Mouse (Mus musculus) heart, postnatal 4 days (tissue): ENCODE results near the gene Cd79b. TPM values are rescaled to one million over a fixed set of nuclear protein-coding genes. Genes with fewer than 3 reads are reported as not detected.
"Not testable (repeated sequence)": the region's sequence is repeated elsewhere in the genome, so short reads cannot be mapped to it uniquely, and the experiment has no call there.

Experiments used
- DNase-seq: peaks from one replicate; pipeline ENCODE4 v3.0.0; 2021
- total RNA-seq, 2 experiments: library from RNA; stranded (reverse); gene quantifications; 2 replicates each; pipeline ENCODE4 v1.2.3; 2021

The Cd79b gene
- total RNA-seq = 1 to 10 TPM; 1.2 to 2.1 TPM

DNA sequence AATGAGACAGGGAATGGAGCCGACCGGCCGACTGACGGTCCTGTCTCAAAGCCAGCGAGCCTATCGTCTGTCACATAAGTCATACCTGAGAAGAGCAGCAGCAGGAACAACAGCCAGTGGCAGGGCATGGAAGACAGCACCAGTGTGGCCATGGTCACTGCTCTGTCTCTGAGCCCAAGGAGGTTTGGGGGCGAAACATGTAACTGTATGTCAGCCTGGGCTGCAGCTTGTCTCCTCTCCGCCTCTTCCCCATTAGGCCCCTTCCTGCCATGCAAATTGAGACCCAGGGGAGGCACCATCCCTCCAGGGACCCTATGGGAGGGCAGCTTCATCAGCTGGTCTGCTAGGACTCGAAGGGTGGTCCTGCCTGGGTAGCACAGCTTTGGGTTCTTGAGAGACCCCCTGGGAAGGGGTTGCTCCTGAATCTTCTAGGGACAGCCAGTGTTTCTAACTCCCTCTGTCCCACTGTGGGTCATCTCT is at the start of gene Cd79b:
TSS of gene Cd79b (minus strand) at position 430 of the 480 bp plus-strand sequence.
- DNase-seq = no peak

DNA sequence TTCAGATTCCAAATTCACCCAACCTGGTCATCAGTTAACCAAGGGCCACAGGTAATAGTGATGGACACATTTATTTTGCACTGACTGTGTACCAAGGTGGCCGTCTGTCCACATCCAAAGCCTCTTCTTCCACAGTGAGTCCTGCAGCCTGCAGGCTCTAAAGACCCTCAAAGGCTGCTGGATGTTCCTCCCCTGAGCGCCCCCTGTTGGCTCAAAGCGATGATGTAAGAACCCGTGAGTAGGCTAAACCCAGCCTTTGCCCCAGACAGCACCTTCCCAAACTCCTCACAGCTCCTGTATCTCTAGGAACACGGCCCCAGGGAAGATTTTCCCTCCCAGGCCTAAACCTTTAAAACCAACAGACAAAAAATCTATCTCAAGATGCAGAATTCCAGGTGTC is 44.8 kb upstream of the Cd79b start:
- peak; percentile 11 for DNase-seq

DNA sequence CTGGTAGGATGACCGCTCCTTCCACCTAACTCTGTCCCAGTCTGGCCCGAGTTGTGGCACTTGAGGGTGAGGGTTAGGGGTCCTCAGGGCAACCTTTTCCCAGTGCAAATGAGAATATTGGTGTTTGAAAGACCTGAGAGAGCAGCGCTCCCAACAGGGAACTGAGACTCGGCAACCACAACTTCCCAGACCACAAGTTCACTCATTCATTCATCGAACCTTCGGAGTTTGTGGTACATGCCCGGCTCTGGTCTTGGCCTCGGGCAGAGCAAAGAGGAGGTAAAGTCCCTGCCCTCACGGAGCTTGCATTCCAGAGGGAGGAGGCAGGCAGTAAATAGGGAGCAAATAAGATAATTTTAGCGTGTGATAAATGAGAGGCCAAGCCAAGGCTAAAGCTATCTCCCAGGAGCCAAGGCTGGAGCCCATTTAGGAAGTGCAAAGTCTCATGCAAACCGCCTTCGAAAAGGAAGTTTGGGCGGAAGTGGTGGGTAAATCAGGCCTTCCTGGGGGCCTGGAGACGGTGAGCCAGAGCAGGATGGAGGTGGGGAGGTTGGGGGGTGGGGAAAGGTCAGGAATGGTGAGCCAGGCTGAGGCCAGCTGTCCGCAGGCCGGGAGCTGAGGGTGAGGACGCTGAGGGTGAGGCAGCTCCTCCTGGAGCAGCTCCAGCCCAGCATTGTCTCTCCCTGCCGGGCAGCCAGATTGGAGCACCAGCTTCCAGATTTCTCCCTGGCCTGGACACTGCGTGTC is 41.0 kb upstream of the Cd79b start:
- peak; percentile 17 for DNase-seq

DNA sequence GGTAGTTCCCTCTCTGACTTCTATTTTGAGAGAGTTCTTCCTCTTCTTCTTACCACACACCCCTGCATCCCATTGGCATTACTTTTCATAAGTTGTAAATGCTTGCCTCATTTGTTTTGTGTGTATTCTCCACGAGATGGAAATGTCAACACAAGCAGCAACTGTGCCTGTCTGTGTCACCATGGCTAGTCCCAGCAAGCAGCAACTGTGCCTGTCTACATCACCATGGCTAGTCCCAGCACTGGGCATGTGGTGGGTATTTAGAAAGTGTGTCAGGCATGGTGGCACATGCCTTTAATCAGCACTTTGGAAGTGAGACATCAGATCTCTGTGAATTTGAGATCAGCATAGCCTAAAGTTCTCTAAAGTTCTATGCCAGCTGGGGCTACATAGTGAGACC is 39.6 kb upstream of the Cd79b start:
- DNase-seq = no peak

DNA sequence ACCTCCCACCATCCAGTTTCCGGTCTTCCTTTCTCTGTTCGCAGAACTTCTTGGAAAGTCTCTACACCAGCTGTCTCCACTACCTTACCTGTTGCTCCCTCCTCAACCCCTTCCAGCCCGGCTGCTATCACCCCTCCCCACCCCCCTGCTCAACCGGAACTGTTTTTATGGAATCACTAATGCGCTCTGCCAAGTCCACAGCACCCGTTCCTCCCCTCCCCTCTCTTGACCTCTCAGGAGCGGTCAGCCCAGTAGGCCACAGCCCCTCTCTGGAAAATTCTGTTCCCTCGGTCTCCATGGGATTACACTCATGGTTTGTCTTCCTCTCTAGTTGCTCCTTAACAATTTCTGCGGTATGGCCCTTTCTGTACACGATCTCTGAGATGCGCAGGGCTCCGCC is 38.6 kb upstream of the Cd79b start, which contains the start of gene Scn4a:
TSS of gene Scn4a (minus strand) at position 101 of the 400 bp plus-strand sequence.
- no peak for DNase-seq

DNA sequence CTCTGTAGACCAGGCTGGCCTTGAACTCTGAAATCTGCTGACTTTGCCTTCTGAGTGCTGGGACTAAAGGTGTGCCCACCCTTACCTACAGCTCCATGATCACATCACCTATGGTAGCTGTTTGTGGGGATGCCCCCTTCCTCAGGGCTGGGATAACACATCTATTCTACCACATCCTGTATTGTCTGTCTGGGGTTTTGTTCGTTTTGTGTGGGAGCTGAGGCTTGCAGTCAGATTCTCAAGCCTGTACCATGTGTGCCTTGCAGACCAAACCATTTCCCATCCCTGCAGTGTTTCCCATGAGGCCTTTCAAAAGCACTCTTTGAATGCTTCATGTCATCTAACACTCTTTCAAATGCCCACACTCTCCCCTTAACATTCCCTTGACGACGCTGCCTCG is 37.4 kb upstream of the Cd79b start:
- DNase-seq = no peak

DNA sequence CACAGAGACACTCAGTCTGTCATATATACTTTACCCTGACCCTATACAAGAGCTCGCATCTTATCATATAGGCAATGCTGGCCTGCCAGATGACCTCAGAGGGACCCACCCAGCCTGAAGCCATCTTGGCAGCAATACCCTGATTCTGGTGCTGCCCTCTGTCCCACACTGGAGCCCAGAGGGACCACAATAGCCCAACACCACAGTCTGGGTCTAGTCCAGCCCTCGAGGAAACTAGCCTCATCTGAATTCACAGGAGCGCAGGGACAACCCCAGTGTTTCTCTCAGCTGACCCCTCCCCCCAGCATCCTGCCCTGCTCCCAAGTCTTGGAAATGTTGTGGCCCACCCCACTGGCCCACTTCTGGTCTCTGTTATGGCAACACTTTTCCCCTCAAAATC is 36.7 kb upstream of the Cd79b start:
- no peak for DNase-seq

DNA sequence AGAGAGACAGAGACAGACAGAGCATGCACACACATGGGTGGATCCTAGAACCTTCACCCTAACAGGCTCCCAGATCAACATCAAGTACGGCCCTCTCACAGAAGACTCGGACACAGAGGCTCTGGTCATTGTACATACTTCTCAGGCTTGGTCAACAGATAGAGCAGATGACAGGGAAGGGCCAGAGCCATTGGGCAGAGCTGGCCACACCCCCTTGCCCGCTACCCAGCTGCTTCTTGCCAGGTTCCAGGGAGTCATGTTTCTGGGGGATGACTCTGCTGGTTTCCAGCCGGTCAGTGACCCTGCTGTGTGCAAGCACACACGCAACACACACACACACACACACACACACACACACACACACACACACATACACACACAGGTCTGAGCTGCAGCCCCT is 36.3 kb upstream of the Cd79b start:
- DNase-seq = no peak

DNA sequence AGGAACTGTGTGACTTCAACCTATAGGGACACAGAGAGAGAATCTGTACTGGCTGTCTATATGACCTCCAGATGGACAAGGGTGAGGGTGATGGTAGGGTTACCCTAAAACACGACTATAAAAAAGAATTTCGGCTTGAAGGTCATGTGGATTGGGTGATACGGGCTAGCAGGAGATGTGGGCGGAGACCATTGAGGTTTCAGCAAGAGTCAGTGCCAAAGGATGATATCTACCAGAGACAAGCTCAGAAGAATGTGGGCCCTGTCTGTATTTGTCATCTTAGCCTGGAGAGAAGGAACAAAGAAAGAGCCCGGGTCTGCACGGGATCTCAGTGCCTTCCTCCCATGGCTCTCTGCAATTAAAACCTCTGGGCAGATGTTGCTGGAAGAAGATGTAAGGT is 35.2 kb upstream of the Cd79b start:
- no peak for DNase-seq

DNA sequence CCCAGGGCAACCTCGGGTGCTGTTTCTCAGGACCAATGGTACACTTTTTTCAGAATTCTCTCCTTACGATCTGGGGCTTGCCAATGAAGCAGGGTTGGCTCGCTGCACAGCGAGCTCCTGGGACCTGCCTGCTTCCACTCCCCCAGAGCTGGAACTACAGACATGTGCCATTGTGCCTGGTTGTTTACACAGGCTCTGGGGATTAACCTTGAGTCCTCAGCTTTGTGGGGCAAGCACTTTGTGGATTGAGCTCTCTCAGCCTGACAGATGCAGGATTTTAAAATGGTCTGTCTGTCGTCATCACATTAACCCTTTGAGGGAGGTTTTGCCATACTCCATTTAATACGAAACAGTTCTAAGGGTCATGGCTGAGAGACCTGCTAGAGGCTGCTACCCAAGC is 30.3 kb upstream of the Cd79b start:
- no peak for DNase-seq

DNA sequence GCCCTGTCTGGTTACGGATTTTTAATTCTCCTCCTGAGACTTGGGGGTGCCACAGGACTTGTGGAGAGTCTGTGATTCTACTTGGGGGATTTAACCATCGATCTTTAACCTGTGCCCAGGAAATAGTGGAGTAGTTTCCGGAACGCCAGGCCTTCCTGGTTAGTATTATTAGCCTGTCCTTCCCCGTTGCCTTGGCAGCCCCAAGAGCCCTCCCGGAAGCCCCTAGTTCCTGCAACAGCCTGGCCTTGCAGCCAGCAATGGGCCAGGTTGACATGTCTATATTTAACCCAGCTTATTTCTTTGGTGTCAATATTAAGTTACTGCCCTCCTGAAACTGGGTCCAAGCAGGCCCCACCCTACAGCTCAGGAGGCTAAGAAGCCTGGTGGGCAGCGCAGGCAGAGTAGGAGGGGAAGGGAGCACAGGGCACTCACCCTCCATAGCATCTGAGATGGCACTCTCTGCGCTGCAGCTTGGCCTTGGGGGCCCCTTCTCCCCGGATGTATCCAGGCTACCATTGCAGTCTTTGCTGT is 26.5 kb upstream of the Cd79b start:
- no peak for DNase-seq

DNA sequence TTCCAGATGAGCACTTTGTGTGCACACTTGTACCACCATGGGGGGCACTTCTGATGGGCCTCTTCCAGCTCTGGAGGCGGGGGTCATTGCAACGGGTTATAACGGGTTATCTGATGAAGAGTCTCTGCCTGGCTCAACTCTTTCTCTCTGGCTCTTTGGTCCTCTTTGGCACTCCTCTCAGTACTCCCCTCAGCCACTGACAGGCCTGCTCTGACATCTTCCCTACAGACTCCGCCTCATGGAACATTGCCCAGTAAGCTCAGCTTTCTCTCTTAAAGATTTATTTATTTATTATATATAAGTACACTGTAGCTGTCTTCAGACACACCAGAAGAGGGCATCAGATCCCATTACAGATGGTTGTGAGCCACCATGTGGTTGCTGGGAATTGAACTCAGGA is 24.8 kb upstream of the Cd79b start:
- not testable (repeated sequence) for DNase-seq

DNA sequence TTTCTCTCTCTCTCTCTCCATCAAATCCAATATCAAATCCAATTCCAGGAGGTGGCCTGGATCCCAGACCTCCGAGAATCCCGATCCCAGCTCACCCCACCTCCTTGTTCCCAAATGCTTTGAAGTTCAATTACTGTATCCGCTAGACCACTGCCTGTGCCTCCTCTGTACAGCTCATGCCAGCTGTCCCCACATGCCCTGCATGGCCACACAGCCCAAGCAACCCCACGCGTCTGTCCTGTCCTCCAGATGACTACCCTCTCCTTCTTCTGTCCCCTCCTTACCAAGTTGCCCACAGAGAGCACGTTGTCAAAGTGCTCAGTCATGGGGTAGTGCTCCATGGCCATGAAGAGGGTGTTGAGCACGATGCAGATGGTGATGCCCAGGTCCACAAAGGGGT is 24.3 kb upstream of the Cd79b start:
- DNase-seq = no peak

DNA sequence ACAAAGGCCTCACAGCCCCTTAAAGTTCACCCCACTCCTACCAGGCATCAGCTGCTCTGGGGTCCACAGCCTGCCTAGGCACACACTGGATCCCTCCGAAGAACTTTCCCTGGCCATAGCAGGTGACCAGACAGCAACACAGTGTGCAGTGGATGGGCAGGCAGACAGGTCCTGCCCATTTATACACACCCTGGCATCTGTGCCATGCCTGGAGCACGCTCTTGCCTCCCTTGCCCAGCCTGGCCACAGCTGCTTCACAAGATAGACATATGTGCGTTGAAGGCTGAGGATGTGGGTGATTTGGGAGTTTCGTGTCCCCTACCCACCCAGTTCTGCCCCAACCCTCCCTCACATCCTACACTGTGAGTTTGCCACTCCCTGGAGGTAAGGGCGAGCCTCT is 23.5 kb upstream of the Cd79b start:
- DNase-seq = no peak

DNA sequence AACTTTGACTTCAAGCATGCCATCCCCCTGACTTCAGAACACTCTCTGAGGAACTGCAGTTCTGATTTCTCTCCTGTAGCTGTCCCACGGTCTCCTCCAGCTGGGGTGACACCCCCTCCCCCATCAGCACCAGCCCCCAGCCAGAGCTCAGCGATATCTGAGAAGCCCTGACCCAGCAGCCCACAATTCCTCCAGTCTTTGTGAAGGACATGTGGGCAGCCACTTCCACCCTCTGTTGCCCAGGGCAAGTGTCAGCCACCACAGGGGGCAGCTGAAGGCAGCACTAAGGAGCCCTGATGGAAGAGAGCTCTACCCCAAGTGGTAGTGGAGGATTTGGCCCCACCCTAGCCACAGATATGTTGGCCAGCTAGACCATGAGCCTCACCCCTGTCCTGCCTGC is 19.5 kb upstream of the Cd79b start:
- DNase-seq = no peak

DNA sequence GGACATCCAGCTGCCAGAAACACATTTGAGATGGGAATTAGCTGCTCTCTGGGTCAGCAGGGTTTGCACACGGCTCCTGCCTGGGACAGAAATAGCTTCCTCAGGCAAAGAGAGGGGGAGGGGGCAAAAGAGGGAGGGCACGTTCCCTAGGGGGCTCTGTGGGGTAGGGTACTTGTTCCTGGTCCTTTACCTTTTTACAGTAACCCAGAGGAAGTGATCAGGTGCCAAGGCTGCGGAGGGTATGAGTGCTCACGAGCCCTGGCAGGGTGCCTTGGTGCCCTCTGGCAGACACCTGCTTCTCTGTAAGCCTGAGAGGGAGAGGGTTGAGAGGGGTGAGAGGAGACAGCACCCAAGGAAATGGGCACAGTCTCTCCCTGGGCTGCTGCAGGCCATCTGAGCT is 17.9 kb upstream of the Cd79b start:
- DNase-seq = peak; percentile 55

DNA sequence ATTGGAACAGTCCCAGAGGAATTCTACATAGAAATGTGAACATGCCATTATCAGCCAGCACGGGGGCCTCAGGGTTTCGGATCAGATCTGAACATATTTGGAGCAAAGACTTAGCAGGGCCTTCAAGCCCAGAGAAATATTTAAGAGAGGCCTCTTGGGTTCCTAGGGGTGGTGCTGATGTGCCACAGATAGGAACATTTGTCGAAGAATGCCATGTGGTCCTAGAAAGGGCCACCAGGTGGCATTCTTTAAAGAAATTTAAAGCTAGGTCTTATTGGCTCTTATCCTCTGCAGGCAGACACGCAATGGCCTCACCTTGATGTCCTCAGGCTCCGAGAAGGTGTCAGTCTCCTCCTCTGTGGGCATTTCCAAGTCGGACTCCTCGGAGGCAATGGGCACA is 15.1 kb upstream of the Cd79b start:
- peak; percentile 55 for DNase-seq

DNA sequence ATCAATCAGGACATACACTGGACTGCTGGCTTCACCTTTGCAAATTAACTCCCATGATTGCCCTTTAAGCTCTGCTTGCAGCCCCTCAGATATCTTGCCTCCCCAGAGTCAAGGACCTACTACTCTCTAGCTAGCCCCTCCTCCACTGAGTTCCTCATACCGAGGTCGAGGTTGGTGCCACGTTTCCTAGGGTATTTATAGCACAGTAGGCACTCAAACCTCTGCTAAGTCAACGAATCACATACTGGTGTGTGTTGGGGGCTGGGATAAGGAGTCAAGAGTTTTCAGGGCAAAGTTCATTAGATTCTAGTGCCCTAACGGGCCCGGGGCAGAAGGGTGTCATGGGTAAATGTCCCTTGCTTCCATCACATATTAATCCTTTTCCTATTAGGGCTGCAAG is 14.6 kb upstream of the Cd79b start:
- peak; percentile 30 for DNase-seq

DNA sequence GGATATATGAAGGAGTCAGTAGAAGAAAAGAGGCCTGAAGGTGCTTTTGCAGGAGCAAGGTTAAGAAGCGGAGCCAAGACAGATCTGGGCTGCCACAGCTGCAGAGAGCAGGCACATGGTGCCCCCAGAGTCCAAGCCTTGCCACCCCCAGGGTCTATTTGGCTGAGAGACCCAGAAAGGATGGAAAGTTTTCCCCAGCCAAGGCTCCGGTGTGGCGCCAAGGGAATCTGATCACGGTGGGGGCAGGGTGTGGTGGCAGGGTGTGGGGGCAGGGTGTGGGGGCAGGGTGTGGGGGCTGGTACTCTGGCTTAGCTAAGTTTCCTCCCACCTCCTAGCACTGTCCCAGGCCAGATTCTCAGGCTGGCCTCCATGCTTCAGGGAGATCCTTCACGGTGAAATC is 14.0 kb upstream of the Cd79b start:
- peak; percentile 25 for DNase-seq

DNA sequence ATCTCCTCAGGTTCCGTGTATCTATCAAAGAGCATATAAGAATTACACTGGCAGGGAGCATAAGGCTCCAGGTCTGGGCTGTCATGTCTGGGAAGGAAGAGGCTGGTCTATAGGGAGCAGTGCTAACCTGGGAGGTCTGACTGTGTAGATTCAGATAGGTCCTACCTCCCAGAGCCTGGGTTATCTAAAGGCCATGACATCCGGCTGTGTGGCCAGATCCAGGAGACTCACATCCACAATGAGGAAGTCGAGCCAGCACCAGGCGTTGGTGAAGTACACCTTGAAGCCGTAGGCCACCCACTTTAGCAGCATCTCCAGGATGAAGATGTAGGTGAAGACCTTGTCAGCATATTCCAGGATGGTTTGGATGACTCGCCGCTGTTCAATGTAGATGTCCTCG is 11.9 kb upstream of the Cd79b start:
- DNase-seq = no peak

DNA sequence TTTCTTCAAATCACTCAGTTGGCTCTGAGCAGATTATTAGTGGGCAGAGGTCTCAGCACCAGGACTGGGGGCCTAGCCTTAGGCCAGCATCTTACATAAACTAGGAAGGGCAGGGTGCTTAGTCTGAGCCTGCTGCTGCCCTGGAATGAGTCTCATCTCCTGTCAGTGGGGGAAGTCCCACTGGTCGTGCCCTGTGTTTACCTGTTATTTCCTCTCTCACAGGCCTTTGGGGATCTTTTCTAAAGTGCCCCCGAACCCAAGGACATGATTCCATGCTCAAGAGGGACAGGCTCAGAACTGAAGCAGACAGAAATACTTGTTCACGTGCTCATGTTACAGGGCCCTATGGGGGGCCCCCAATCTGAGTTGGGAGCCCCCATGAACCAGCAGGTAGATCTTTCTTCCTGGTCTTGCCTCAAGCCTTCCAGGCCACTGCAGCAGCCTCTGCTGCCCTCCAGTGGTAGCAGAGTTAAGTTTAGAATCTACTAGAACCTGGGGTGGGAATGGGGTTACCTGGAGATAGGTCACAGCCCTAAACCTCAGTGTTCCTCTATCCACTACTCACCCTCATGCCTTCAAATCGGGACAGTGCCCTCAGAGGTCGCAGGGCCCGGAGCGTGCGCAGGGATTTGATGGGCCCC is 11.1 kb upstream of the Cd79b start:
- peak; percentile 80 for DNase-seq

DNA sequence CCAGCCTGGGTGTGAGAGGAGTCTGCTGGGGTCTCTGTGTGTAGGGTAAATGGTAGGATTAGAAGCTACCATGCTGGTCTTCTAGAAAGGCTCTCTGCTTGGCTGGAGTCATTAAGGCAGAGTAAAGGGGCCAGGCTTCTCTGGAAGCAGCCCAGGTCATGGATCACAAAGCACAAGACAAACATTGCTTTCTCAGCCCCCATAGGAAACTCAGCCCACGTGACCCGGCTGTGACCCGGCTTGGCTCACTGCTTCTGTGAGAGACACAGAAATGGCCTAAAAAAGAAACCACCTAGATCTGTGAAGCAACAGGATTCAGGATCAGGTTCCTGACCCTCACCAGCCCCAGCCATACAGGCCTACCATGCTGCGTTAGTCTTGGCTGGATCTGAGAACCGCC is 10.3 kb upstream of the Cd79b start:
- no peak for DNase-seq

DNA sequence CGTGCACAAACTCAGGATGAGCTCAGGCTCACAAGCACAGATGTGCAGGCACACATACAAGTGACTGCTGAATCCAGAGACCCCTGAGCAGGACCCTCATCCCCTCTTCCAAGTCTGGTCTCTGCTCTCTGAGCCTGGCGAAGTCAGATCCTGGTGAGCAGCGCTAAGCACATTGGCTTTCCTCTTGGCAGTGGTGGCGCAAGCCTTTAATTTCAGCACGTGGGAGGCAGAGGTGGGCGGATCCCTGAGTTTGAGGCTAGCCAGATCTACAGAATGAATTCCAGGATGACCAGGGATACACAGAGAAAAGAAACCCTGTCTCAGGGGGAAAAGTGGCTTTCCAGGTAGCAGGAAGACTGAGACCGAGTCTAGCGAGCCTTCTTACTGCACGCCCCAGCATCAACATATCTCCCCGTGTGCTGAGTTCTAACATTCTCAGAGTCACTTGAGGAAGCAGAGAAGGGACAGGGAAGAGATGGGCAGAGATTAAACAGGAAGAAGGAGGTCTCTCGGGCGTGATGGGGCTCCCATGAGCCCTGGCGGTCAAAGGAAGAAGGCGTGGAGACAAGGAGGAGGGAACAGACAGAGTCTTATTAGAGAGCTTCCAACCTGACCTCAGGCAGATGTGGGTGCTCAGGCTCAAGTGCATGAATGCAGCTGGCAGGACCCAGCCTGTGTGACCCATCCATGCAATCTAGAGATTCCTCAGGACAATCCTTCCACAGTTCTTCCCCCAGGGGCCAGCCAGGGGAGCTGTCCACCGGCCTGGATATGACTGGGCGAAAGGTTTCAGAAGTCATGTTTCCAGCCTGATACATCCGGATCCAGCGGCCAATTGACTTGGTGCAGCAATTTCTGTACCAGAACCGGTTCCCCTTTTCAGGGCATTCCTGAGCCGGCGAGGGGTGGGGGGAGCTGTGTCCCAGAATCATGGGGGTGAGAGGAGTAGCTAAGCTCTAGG is 4.1 kb upstream of the Cd79b start:
- no peak for DNase-seq
